Mouse (Mus musculus) midbrain, embryonic 15.5 days (tissue): ENCODE measurements around the gene Pik3ip1. TPM values are rescaled to one million over a fixed set of nuclear protein-coding genes. Genes with fewer than 3 reads are reported as not detected.

Experiments
- ATAC-seq: fragments of 200-750 bp; cut with Nextera tagmentation; replicated peaks from 2 replicates; pipeline ENCODE4 v1.8.0; 2017; ENCODE audit warnings: moderate TSS enrichment
- H3K27ac ChIP-seq: fragments of 300-500 bp; sonication (generic); 2 replicates; pipeline ENCODE4 v1.5.1; 2015; ENCODE audit warnings: mild to moderate bottlenecking, inconsistent platforms
- H3K27me3 ChIP-seq: fragments of 300-500 bp; sonication (generic); replicated peaks from 2 replicates; pipeline ENCODE4 v1.6.1; 2015; ENCODE audit warnings: inconsistent platforms
- H3K36me3 ChIP-seq: fragments of 300-500 bp; sonication (generic); replicated peaks from 2 replicates; pipeline ENCODE4 v1.6.1; 2015; ENCODE audit warnings: inconsistent platforms
- H3K4me1 ChIP-seq: fragments of 300-500 bp; sonication (generic); 2 replicates; pipeline ENCODE4 v1.6.1; 2015; ENCODE audit warnings: inconsistent platforms
- H3K4me2 ChIP-seq: fragments of 300-500 bp; sonication (generic); 2 replicates; pipeline ENCODE4 v1.6.1; 2015; ENCODE audit warnings: inconsistent platforms, mild to moderate bottlenecking, moderate library complexity
- H3K4me3 ChIP-seq: fragments of 300-500 bp; sonication (generic); 2 replicates; pipeline ENCODE4 v1.5.1; 2015; ENCODE audit warnings: mild to moderate bottlenecking, inconsistent platforms
- H3K9ac ChIP-seq: fragments of 300-500 bp; sonication (generic); 2 replicates; pipeline ENCODE4 v1.6.1; 2015; ENCODE audit warnings: mild to moderate bottlenecking, inconsistent platforms
- H3K9me3 ChIP-seq: fragments of 300-500 bp; sonication (generic); 2 replicates; pipeline ENCODE4 v1.6.1; 2016; ENCODE audit warnings: inconsistent platforms
- WGBS: fragments of 180-500 bp; shearing (Covaris S2); methylation state at CpG from one replicate; pipeline ENCODE4 v1.1.7; 2015; ENCODE audit warnings: mixed read lengths; 5-methylcytosine and 5-hydroxymethylcytosine counted together
- polyA plus RNA-seq: library from polyadenylated mRNA; unstranded; fragments of >200 nt; fragmentation: Nextera tagmentation; extraction: Ambion mirVana; gene quantifications from 2 replicates; pipeline ENCODE4 v1.2.1, GENCODE M21; 2015

Gene Pik3ip1
- 26.5 and 26.6 TPM in 2 replicates for polyA plus RNA-seq

GRCm38 (mm10) chr11:3329891-3330451 lies at the start of gene Pik3ip1:
Pik3ip1 (plus strand) TSS chr11:3330401.
- peak within 1 kb of the TSS; percentile 100 for H3K4me2 ChIP-seq
- H3K4me3 ChIP-seq, result peak within 1 kb of the TSS; percentile 71
- peak within 1 kb of the TSS; percentile 50 for H3K9ac ChIP-seq
- ATAC-seq, result no peak
- no peaks in the 10 kb centered on the region for H3K9me3 ChIP-seq
- peak within 1 kb of the TSS; percentile 71 for H3K27ac ChIP-seq
- H3K4me1 ChIP-seq, result peaks cover 27% of the 10 kb centered on the region
- H3K36me3 ChIP-seq, result peaks cover 5% of the 10 kb centered on the region; the same call in 1 of the 2 replicates
- H3K27me3 ChIP-seq, result no peaks in the 10 kb centered on the region

GRCm38 (mm10) chr11:3282887-3283286 lies 47.3 kb upstream of the Pik3ip1 start:
- Histone ChIP-seq H3K27ac (no peak overlapping the region), H3K9me3 (no peaks in the 10 kb centered on the region), H3K4me2 (no peak overlapping the region), H3K9ac (no peak overlapping the region), H3K4me1 (peaks cover 10% of the 10 kb centered on the region), H3K27me3 (no peaks in the 10 kb centered on the region), H3K36me3 (no peaks in the 10 kb centered on the region), H3K4me3 (no peak overlapping the region)
- ATAC-seq, result no peak
- 82% methylated on average over 6 of the region's 6 CpGs for WGBS

GRCm38 (mm10) chr11:3283645-3284044 lies 46.6 kb upstream of the Pik3ip1 start:
- H3K4me2 ChIP-seq, result no peak overlapping the region
- H3K36me3 ChIP-seq, result no peaks in the 10 kb centered on the region
- no peaks in the 10 kb centered on the region for H3K27me3 ChIP-seq
- H3K9ac ChIP-seq, result no peak overlapping the region
- H3K4me3 ChIP-seq, result no peak overlapping the region
- WGBS, result 93% methylated on average over 6 of the region's 6 CpGs
- no peaks in the 10 kb centered on the region for H3K9me3 ChIP-seq
- H3K27ac ChIP-seq, result no peak overlapping the region
- peaks cover 17% of the 10 kb centered on the region for H3K4me1 ChIP-seq
- no peak for ATAC-seq

- Histone ChIP-seq H3K27ac (no peak overlapping the region), H3K9me3 (no peaks in the 10 kb centered on the region), H3K4me1 (peaks cover 19% of the 10 kb centered on the region), H3K4me2 (no peak overlapping the region), H3K27me3 (no peaks in the 10 kb centered on the region), H3K9ac (no peak overlapping the region), H3K4me3 (no peak overlapping the region), H3K36me3 (no peaks in the 10 kb centered on the region)
- WGBS, result 86% methylated on average over 3 of the region's 3 CpGs
- ATAC-seq, result no peak
Measured at GRCm38 (mm10) chr11:3285940-3286339, 44.3 kb upstream of the Pik3ip1 start.

GRCm38 (mm10) chr11:3287131-3287530 lies 43.1 kb upstream of the Pik3ip1 start:
- no peak for ATAC-seq
- 17% methylated on average over 6 of the region's 6 CpGs for WGBS
- peak overlapping the region; percentile 3; the same call in 1 of the 2 replicates for H3K4me2 ChIP-seq
- peaks cover 25% of the 10 kb centered on the region for H3K4me1 ChIP-seq
- no peak overlapping the region for H3K4me3 ChIP-seq
- H3K36me3 ChIP-seq, result no peaks in the 10 kb centered on the region
- H3K9ac ChIP-seq, result no peak overlapping the region
- no peaks in the 10 kb centered on the region for H3K27me3 ChIP-seq
- H3K27ac ChIP-seq, result peak overlapping the region; percentile 99
- H3K9me3 ChIP-seq, result no peaks in the 10 kb centered on the region

- Histone ChIP-seq H3K27ac (peak overlapping the region; percentile 99), H3K4me1 (peaks cover 32% of the 10 kb centered on the region), H3K4me2 (peak overlapping the region; percentile 85), H3K9me3 (no peaks in the 10 kb centered on the region), H3K9ac (0 out of 2 replicates have a peak overlapping the region, but pooled peaks have one; percentile 77), H3K4me3 (peak overlapping the region; percentile 50), H3K27me3 (no peaks in the 10 kb centered on the region), H3K36me3 (no peaks in the 10 kb centered on the region)
- 57% methylated on average over 5 of the region's 5 CpGs for WGBS
- ATAC-seq, result no peak
Measured at GRCm38 (mm10) chr11:3287921-3288320, 42.3 kb upstream of the Pik3ip1 start.

- WGBS, result under 1% methylated on average over 41 of the region's 41 CpGs
- Histone ChIP-seq H3K9ac (peak within 1 kb of the TSS; percentile 77), H3K27me3 (no peaks in the 10 kb centered on the region), H3K36me3 (no peaks in the 10 kb centered on the region; the same call in 1 of the 2 replicates), H3K9me3 (no peaks in the 10 kb centered on the region), H3K4me3 (peak within 1 kb of the TSS; percentile 50), H3K4me2 (peak within 1 kb of the TSS; percentile 85), H3K27ac (peak within 1 kb of the TSS; percentile 99), H3K4me1 (peaks cover 40% of the 10 kb centered on the region)
- peak; percentile 25 for ATAC-seq
Measured at GRCm38 (mm10) chr11:3288521-3289301, 41.5 kb upstream of the Pik3ip1 start, which contains the start of gene Patz1. Patz1 (plus strand) TSS chr11:3288874.

- Histone ChIP-seq H3K4me3 (peak overlapping the region; percentile 50), H3K27ac (peak overlapping the region; percentile 99), H3K27me3 (no peaks in the 10 kb centered on the region), H3K9ac (peak overlapping the region; percentile 77), H3K4me2 (peak overlapping the region; percentile 85), H3K36me3 (peaks cover 4% of the 10 kb centered on the region; the same call in 1 of the 2 replicates), H3K4me1 (peaks cover 46% of the 10 kb centered on the region), H3K9me3 (no peaks in the 10 kb centered on the region)
- ATAC-seq, result peak; percentile 82
- under 1% methylated on average over 33 of the region's 40 CpGs for WGBS
Measured at GRCm38 (mm10) chr11:3289302-3289802, 40.8 kb upstream of the Pik3ip1 start.

GRCm38 (mm10) chr11:3289803-3290639 lies 40.2 kb upstream of the Pik3ip1 start:
- no peaks in the 10 kb centered on the region for H3K9me3 ChIP-seq
- peaks cover 9% of the 10 kb centered on the region; the same call in 1 of the 2 replicates for H3K36me3 ChIP-seq
- peak overlapping the region; percentile 85 for H3K4me2 ChIP-seq
- peak overlapping the region; percentile 99 for H3K27ac ChIP-seq
- no peaks in the 10 kb centered on the region for H3K27me3 ChIP-seq
- WGBS, result under 1% methylated on average over 71 of the region's 92 CpGs
- peak; percentile 70 for ATAC-seq
- H3K4me1 ChIP-seq, result peaks cover 53% of the 10 kb centered on the region
- H3K4me3 ChIP-seq, result peak overlapping the region; percentile 50
- H3K9ac ChIP-seq, result peak overlapping the region; percentile 77

GRCm38 (mm10) chr11:3290640-3291310 lies 39.4 kb upstream of the Pik3ip1 start:
- under 1% methylated on average over 50 of the region's 50 CpGs for WGBS
- Histone ChIP-seq H3K9ac (peak overlapping the region; percentile 55), H3K27me3 (no peaks in the 10 kb centered on the region), H3K4me1 (peaks cover 60% of the 10 kb centered on the region), H3K4me2 (peak overlapping the region; percentile 85), H3K36me3 (peaks cover 13% of the 10 kb centered on the region; the same call in 1 of the 2 replicates), H3K4me3 (peak overlapping the region; percentile 50), H3K27ac (peak overlapping the region; percentile 99), H3K9me3 (no peaks in the 10 kb centered on the region)
- peak; percentile 7 for ATAC-seq

- ATAC-seq, result no peak
- H3K36me3 ChIP-seq, result peaks cover 17% of the 10 kb centered on the region; the same call in 1 of the 2 replicates
- no peaks in the 10 kb centered on the region for H3K9me3 ChIP-seq
- peak overlapping the region; percentile 50 for H3K4me3 ChIP-seq
- H3K4me1 ChIP-seq, result peaks cover 66% of the 10 kb centered on the region
- peak overlapping the region; percentile 85 for H3K4me2 ChIP-seq
- peak overlapping the region; percentile 55 for H3K9ac ChIP-seq
- under 1% methylated on average over 26 of the region's 26 CpGs for WGBS
- peak overlapping the region; percentile 99 for H3K27ac ChIP-seq
- no peaks in the 10 kb centered on the region for H3K27me3 ChIP-seq
Measured at GRCm38 (mm10) chr11:3291311-3292061, 38.7 kb upstream of the Pik3ip1 start.
